8 mouse cellular contexts compared by ENCODE assay signal in the genomic region with DNA sequence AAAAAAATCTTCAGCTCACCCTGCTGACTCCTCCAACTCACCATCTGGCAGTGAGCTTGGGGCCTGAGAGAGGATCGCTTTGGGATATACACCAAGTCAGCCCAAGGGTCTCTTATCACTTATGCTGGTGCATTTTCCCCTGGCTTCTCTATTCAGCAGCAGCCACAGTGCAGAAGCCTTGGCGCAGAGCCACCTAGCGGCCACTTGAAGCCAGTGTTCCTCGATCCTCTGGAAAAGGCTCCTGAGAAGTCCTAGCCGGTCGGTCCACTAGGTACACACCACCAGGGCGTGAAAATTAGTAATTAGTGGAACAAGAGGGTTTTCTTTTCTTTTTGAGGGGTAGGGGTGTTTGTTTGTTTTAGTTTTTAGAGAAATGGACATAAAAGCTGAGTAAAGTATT. TPM values are rescaled to one million over a fixed set of nuclear protein-coding genes. Genes with fewer than 3 reads are reported as not detected.
DNase-seq lines count a peak whose midpoint lies in the region; ATAC-seq and TF ChIP-seq lines count a peak whose summit lies in the region.

No protein-coding gene starts in this region.

- TF ChIP-seq POLR2A in bone marrow, adult 2 months (IDR thresholded peaks at IDR 0.05; ENCODE audit: borderline replicate concordance, control insufficient read depth, low read depth, low read length), result no peak

- ATAC-seq in embryonic facial prominence, embryonic 14.5 days (ENCODE audit: low read depth), result peak; percentile 79
- no peak for ATAC-seq in liver, postnatal 0 days

- peak; percentile 56 for DNase-seq in 416B (ENCODE audit: low read depth)
- DNase-seq in embryonic facial prominence, embryonic 14.5 days (ENCODE audit: low spot score), result peak; percentile 84
- DNase-seq in heart, postnatal 14 days, result peak; percentile 59 to 77
- peak; percentile 83 to 85 for DNase-seq in kidney, postnatal 4 days
- peak; percentile 54 for DNase-seq in liver, postnatal 0 days
- peak; percentile 31 for DNase-seq in ovary, postnatal 10 days (ENCODE audit: low spot score)
- DNase-seq in urinary bladder, postnatal 10 days (ENCODE audit: low spot score), result peak; percentile 15

- no peaks in the 10 kb centered on the region for H3K9me3 ChIP-seq in embryonic facial prominence, embryonic 14.5 days (ENCODE audit: control insufficient read depth, low read length)
- no peaks in the 10 kb centered on the region for H3K9me3 ChIP-seq in liver, postnatal 0 days (ENCODE audit: low read length)

- TF ChIP-seq EP300 in liver, postnatal 0 days (IDR thresholded peaks at IDR 0.05; ENCODE audit: low read depth), result no peak

- no peak overlapping the region for H3K27ac ChIP-seq in bone marrow, adult 2 months (ENCODE audit: control insufficient read depth, insufficient read depth, low read depth, low read length, poor library complexity)
- no peak overlapping the region for H3K27ac ChIP-seq in embryonic facial prominence, embryonic 14.5 days (replicated peaks; ENCODE audit: low read depth, low read length)
- no peak overlapping the region for H3K27ac ChIP-seq in liver, postnatal 0 days (ENCODE audit: low read depth)

- 7% methylated on average over 7 of the region's 7 CpGs for WGBS in bone marrow, adult 2 months
- 4% methylated on average over 7 of the region's 7 CpGs for WGBS in embryonic facial prominence, embryonic 14.5 days
- WGBS in liver, postnatal 0 days (ENCODE audit: insufficient replicate concordance), result 6% methylated on average over 7 of the region's 7 CpGs

- TF ChIP-seq CTCF in bone marrow, adult 2 months (IDR thresholded peaks at IDR 0.05; ENCODE audit: control insufficient read depth, insufficient read depth, low read length), result peak; percentile 47
- TF ChIP-seq CTCF in liver, postnatal 0 days (IDR thresholded peaks at IDR 0.05; ENCODE audit: low read depth), result peak; percentile 76

- no peak overlapping the region for H3K4me3 ChIP-seq in bone marrow, adult 2 months (replicated peaks; ENCODE audit: control insufficient read depth, low read depth, low read length)
- H3K4me3 ChIP-seq in embryonic facial prominence, embryonic 14.5 days (ENCODE audit: low read depth, low read length), result no peak overlapping the region
- no peak overlapping the region for H3K4me3 ChIP-seq in liver, postnatal 0 days (ENCODE audit: low read depth, low read length)

- no peak overlapping the region for H3K9ac ChIP-seq in embryonic facial prominence, embryonic 14.5 days (ENCODE audit: low read depth, low read length)
- no peak overlapping the region for H3K9ac ChIP-seq in liver, postnatal 0 days (replicated peaks)

- H3K4me2 ChIP-seq in embryonic facial prominence, embryonic 14.5 days (ENCODE audit: low read depth, low read length), result no peak overlapping the region
- no peak overlapping the region for H3K4me2 ChIP-seq in liver, postnatal 0 days (ENCODE audit: low read depth, low read length)

- H3K27me3 ChIP-seq in embryonic facial prominence, embryonic 14.5 days (replicated peaks; ENCODE audit: control insufficient read depth, insufficient read depth, low read length), result no peaks in the 10 kb centered on the region
- no peaks in the 10 kb centered on the region for H3K27me3 ChIP-seq in liver, postnatal 0 days (ENCODE audit: insufficient read depth, low read length)

- H3K4me1 ChIP-seq in bone marrow, adult 2 months (ENCODE audit: control insufficient read depth, insufficient read depth, low read length), result no peaks in the 10 kb centered on the region
- H3K4me1 ChIP-seq in embryonic facial prominence, embryonic 14.5 days (ENCODE audit: control insufficient read depth, insufficient read depth, low read length), result no peaks in the 10 kb centered on the region
- H3K4me1 ChIP-seq in liver, postnatal 0 days (ENCODE audit: insufficient read depth), result no peaks in the 10 kb centered on the region

- H3K36me3 ChIP-seq in embryonic facial prominence, embryonic 14.5 days (ENCODE audit: control insufficient read depth, insufficient read depth, low read length), result no peaks in the 10 kb centered on the region
- H3K36me3 ChIP-seq in liver, postnatal 0 days (replicated peaks; ENCODE audit: insufficient read depth, low read length), result no peaks in the 10 kb centered on the region

- intact Hi-C loops in heart, postnatal 14 days (cut with DNase I), result no loop called here

RNA-seq across cellular contexts. Expression of gene Lce3f, which starts 6.7 kb away (rescaled TPM):
- not detected in 2 replicates for polyA plus RNA-seq in bone marrow, adult 2 months (2011; ENCODE audit: insufficient read depth, insufficient read length, low replicate concordance, missing spikeins)
- polyA plus RNA-seq in embryonic facial prominence, embryonic 14.5 days (2014; fragmentation: Nextera tagmentation; extraction: Ambion mirVana), result 3.2 and 11.5 TPM in 2 replicates
- not detected for total RNA-seq in heart, postnatal 14 days (2021)
- polyA plus RNA-seq in liver, postnatal 0 days (2015; fragmentation: Nextera tagmentation; extraction: Ambion mirVana), result not detected in 2 replicates

RNA-seq across cellular contexts. Expression of gene Crct1, which starts 16.8 kb away (rescaled TPM):
- not detected in 2 replicates for polyA plus RNA-seq in bone marrow, adult 2 months (2011; ENCODE audit: insufficient read depth, insufficient read length, low replicate concordance, missing spikeins)
- polyA plus RNA-seq in embryonic facial prominence, embryonic 14.5 days (2014; fragmentation: Nextera tagmentation; extraction: Ambion mirVana), result 2.7 and 7.5 TPM in 2 replicates
- not detected for total RNA-seq in heart, postnatal 14 days (2021)
- polyA plus RNA-seq in liver, postnatal 0 days (2015; fragmentation: Nextera tagmentation; extraction: Ambion mirVana), result not detected in 2 replicates

RNA-seq across cellular contexts. Expression of gene Lce1m, which starts 20.2 kb away (rescaled TPM):
- polyA plus RNA-seq in bone marrow, adult 2 months (2011; ENCODE audit: insufficient read depth, insufficient read length, low replicate concordance, missing spikeins), result not detected in 2 replicates
- not detected in 2 replicates for polyA plus RNA-seq in embryonic facial prominence, embryonic 14.5 days (2014; fragmentation: Nextera tagmentation; extraction: Ambion mirVana)
- total RNA-seq in heart, postnatal 14 days (2021), result not detected
- not detected in 2 replicates for polyA plus RNA-seq in liver, postnatal 0 days (2015; fragmentation: Nextera tagmentation; extraction: Ambion mirVana)

RNA-seq across cellular contexts. Expression of gene Lce3e, which starts 31.8 kb away (rescaled TPM):
- not detected in 2 replicates for polyA plus RNA-seq in bone marrow, adult 2 months (2011; ENCODE audit: insufficient read depth, insufficient read length, low replicate concordance, missing spikeins)
- 1.3 and 1.9 TPM in 2 replicates for polyA plus RNA-seq in embryonic facial prominence, embryonic 14.5 days (2014; fragmentation: Nextera tagmentation; extraction: Ambion mirVana)
- not detected for total RNA-seq in heart, postnatal 14 days (2021)
- not detected in 2 replicates for polyA plus RNA-seq in liver, postnatal 0 days (2015; fragmentation: Nextera tagmentation; extraction: Ambion mirVana)

RNA-seq across cellular contexts. Expression of gene Lce3d, which starts 41.5 kb away (rescaled TPM):
- polyA plus RNA-seq in bone marrow, adult 2 months (2011; ENCODE audit: insufficient read depth, insufficient read length, low replicate concordance, missing spikeins), result not detected in 2 replicates
- not detected in 2 replicates for polyA plus RNA-seq in embryonic facial prominence, embryonic 14.5 days (2014; fragmentation: Nextera tagmentation; extraction: Ambion mirVana)
- not detected for total RNA-seq in heart, postnatal 14 days (2021)
- not detected in 2 replicates for polyA plus RNA-seq in liver, postnatal 0 days (2015; fragmentation: Nextera tagmentation; extraction: Ambion mirVana)

Comparison
In these comparisons a context has a peak if more than half of its experiments do, and no peak if none do; other contexts are left out.
1. DNase-seq: peak in every context shown above with its lines; median percentile 84 in embryonic facial prominence, embryonic 14.5 days; 84 in kidney, postnatal 4 days; 68 in heart, postnatal 14 days; 56 in 416B; 54 in liver, postnatal 0 days; 31 in ovary, postnatal 10 days; 15 in urinary bladder, postnatal 10 days.